Mouse (Mus musculus): ENCODE data around the gene Lonrf2.

DNA sequence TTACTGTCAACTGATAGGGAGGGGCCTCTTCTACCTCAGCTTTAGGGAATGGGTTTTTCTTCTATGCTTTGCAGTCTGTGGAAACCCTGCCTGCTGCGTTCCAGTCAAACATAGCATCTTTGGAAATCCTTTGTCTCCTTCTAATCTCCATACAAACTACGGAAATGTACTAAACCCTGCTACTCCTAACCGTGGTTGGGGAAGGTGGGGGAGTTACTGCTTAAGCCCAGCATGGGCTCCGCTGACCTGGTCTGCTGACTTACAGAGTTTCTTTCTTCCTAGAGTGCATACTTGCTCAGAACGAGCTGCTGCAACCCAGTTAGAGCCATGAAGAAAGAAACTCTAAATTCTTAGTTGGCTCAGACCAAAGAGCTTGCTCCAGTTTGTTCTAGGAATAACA lies 41.0 kb downstream of the Lonrf2 start:
- TF ChIP-seq CTCF (conservative IDR thresholded peaks at IDR 0.05; ENCODE audit: low read length) (no peak), POU5F1 (IDR thresholded peaks at IDR 0.05; ENCODE audit: borderline replicate concordance, low read length) (no peak)

Measured in E14TG2a.4 (cell line).